Mouse (Mus musculus): ENCODE results near the gene Rgl2. TPM values are rescaled to one million over a fixed set of nuclear protein-coding genes. Genes with fewer than 3 reads are reported as not detected.

Rgl2 gene
- total and polyA plus RNA-seq, 3 experiments, result 24.9 to 43.6 TPM; not detected in 1

DNA sequence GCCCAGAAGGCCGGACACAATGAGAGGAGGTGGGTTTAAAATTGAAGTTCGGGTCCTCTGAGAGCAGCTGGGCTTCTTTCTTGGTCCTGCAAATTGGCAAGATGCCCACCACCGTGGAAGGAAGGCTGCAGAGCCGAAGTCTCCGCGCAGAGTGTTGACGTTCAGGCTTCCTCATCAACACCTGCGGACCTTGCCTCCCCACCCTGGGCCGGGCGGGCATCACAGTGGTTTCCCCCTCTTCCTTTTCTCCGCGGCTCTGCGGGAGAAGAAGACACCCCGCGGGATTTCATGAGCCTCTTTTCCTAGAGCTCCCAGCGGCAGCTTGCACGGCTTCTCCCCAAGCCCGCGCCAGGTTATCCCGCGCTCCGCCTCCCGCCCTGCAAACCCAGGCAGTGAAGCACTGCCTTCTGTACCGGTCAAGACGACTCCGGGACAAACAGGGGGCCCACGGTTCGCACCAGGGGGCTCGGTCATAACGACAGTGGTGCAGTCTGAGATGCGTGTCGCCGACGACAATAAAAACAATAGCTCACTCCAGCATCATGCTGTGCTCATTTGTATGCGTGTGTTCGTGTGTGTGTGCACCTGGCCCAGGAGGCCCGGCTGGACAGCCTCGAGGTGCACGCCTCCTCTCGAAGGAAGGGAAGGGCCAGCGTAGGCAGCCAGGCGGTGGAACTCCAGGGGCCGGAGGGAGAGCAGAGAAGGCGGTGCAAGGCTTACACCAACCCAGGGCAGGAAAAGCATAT lies 20.8 kb upstream of the Rgl2 start:
- Histone ChIP-seq H3K36me3 (ENCODE audit: control insufficient read depth in 1 of 2, insufficient read depth in 2 of 2, low read length in 2 of 2) (peaks cover 0 to 14% of the 10 kb centered on the region in 2 experiments; a peak in 3 of 4 replicates), H3K4me3 (ENCODE audit: control insufficient read depth in 1 of 2, insufficient read depth in 1 of 2, low read depth in 2 of 2, low read length in 2 of 2) (peak overlapping the region; percentile 61 to 90)
- peak; percentile 82 for DNase-seq (ENCODE audit: low read depth, low spot score)

DNA sequence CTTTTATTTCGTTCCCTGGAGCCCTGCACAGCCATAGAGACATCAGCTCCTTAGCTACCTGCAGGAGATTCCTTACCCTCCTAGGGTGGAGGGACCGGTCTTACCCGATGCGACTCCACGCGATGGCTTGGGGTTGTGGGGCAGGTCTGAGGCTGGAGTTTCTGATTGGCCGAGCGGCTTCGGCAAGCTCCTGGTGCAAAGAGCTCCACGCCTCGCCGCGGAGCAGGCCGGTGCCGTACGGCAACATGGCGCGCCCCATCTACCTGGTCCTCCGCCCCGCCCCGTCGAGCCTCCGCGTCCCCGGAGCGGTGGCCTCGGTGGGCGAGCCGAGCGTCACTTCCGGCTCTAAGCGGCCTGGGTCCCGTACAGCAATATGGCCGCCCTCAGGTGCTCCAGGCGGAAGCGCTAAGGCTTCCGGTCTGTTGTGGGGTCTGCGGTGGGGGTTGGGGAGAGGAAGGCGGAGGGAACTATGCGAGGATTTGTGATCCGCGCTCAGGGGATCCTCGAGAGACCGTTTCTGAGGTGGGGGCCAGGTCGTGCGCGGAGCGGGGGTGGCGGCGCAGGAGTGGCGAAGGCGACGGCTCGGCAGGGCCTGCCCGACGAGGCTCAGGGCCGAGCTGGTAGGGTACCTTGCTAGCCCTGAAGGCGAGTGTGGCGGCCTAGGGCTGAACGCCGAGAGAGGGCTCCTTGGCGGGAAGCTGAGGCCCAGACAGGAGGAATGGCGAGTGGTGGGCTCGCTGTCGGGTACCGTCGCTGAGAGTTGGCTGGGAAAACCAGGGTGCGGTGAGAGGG lies 20.1 kb upstream of the Rgl2 start, which contains the start of gene Daxx:
Gene Daxx (plus strand): TSS at position 338 of the 792 bp plus-strand sequence.
- peak within 1 kb of the TSS; percentile 76 to 90 for H3K4me3 ChIP-seq (ENCODE audit: control insufficient read depth in 1 of 2, insufficient read depth in 1 of 2, low read depth in 2 of 2, low read length in 2 of 2)
- H3K9me3 ChIP-seq (replicated peaks; ENCODE audit: insufficient read depth, low read length), result no peaks in the 10 kb centered on the region
- peak within 1 kb of the TSS; percentile 75 for H3K27ac ChIP-seq (ENCODE audit: control insufficient read depth, low read depth, low read length)
- peaks cover 0 to 9% of the 10 kb centered on the region in 2 experiments; a peak in 3 of 4 replicates for H3K36me3 ChIP-seq (ENCODE audit: control insufficient read depth in 1 of 2, insufficient read depth in 2 of 2, low read length in 2 of 2)
- peak; percentile 99 for DNase-seq (ENCODE audit: low read depth, low spot score)
- no peaks in the 10 kb centered on the region for H3K27me3 ChIP-seq (ENCODE audit: control insufficient read depth in 1 of 2, insufficient read depth in 2 of 2, low read length in 2 of 2)
- peaks cover 30% of the 10 kb centered on the region for H3K79me2 ChIP-seq (ENCODE audit: control insufficient read depth, insufficient read depth, low read length, poor library complexity)
- H3K4me1 ChIP-seq (ENCODE audit: control insufficient read depth in 1 of 2, insufficient read depth in 2 of 2, low read length in 2 of 2), result peaks cover 0 to 10% of the 10 kb centered on the region in 2 experiments; a peak in 2 of 4 replicates
- H3K9ac ChIP-seq (ENCODE audit: control insufficient read depth, low read depth, low read length, poor library complexity, severe bottlenecking), result peak within 1 kb of the TSS; percentile 91
- TF ChIP-seq JUND (IDR thresholded peaks at IDR 0.05; ENCODE audit: low read depth, low read length) (no peak), POLR2AphosphoS2 (IDR thresholded peaks at IDR 0.05; ENCODE audit: low read length) (peak; percentile 64; the same call in 1 of the 2 replicates), E2F4 (IDR thresholded peaks at IDR 0.05; ENCODE audit: borderline replicate concordance, low read depth, low read length) (no peak), POLR2AphosphoS5 (IDR thresholded peaks at IDR 0.05; ENCODE audit: borderline replicate concordance, low read depth, low read length) (no peak), GATA1 (IDR thresholded peaks at IDR 0.05; ENCODE audit: low read depth, low read length) (no peak), ZMIZ1 (IDR thresholded peaks at IDR 0.05; ENCODE audit: low read depth, low read length) (peak; percentile 82; the same call in 1 of the 2 replicates), CTCF (IDR thresholded peaks at IDR 0.05 in 2 of 3, conservative IDR thresholded peaks at IDR 0.05 in 1 of 3; ENCODE audit: control insufficient read depth in 1 of 3, insufficient read depth in 1 of 3, low read depth in 2 of 3, low read length in 3 of 3, poor library complexity in 1 of 3, severe bottlenecking in 1 of 3) (no peak), KAT2A (conservative IDR thresholded peaks at IDR 0.05; ENCODE audit: low read depth, low read length) (peak; percentile 82; the same call in 1 of the 2 replicates), MAZ (IDR thresholded peaks at IDR 0.05; ENCODE audit: low read depth, low read length) (peak; percentile 85), USF2 (IDR thresholded peaks at IDR 0.05; ENCODE audit: borderline replicate concordance in 1 of 2, insufficient read depth in 1 of 2, low read depth in 1 of 2, low read length in 2 of 2) (no peak), ELF1 (IDR thresholded peaks at IDR 0.05; ENCODE audit: low read depth, low read length) (peak; percentile 98), SMC3 (IDR thresholded peaks at IDR 0.05; ENCODE audit: low read depth, low read length) (no peak), ZKSCAN1 (IDR thresholded peaks at IDR 0.05; ENCODE audit: low read depth, low read length) (no peak), NELFE (IDR thresholded peaks at IDR 0.05; ENCODE audit: low read depth, low read length) (peak; percentile 83), TBP (IDR thresholded peaks at IDR 0.05; ENCODE audit: low read depth, low read length) (no peak; the same call in 1 of the 2 replicates), CHD2 (IDR thresholded peaks at IDR 0.05; ENCODE audit: low read length) (peak; percentile 80), TCF12 (IDR thresholded peaks at IDR 0.05; ENCODE audit: low read depth, low read length) (peak; percentile 41; the same call in 1 of the 2 replicates), CHD1 (IDR thresholded peaks at IDR 0.05; ENCODE audit: low read depth, low read length) (no peak), GABPA (IDR thresholded peaks at IDR 0.05; ENCODE audit: low read depth, low read length) (no peak), NRF1 (IDR thresholded peaks at IDR 0.05; ENCODE audit: insufficient read depth, low read depth, low read length, poor library complexity, severe bottlenecking) (peak; percentile 57), MXI1 (IDR thresholded peaks at IDR 0.05; ENCODE audit: low read depth, low read length) (peak; percentile 79), RAD21 (IDR thresholded peaks at IDR 0.05; ENCODE audit: low read depth, low read length) (no peak)

More for the DNA sequence above, 20.8 kb upstream of the Rgl2 start:
- Histone ChIP-seq H3K79me2 (ENCODE audit: control insufficient read depth, insufficient read depth, low read length, poor library complexity) (peaks cover 30% of the 10 kb centered on the region), H3K9me3 (replicated peaks; ENCODE audit: insufficient read depth, low read length) (no peaks in the 10 kb centered on the region), H3K27me3 (ENCODE audit: control insufficient read depth in 1 of 2, insufficient read depth in 2 of 2, low read length in 2 of 2) (no peaks in the 10 kb centered on the region), H3K27ac (ENCODE audit: control insufficient read depth, low read depth, low read length) (peak overlapping the region; percentile 67), H3K4me1 (ENCODE audit: control insufficient read depth in 1 of 2, insufficient read depth in 2 of 2, low read length in 2 of 2) (peaks cover 2 to 18% of the 10 kb centered on the region in 2 experiments), H3K9ac (ENCODE audit: control insufficient read depth, low read depth, low read length, poor library complexity, severe bottlenecking) (peak overlapping the region; percentile 81)
- peak; percentile 43 for TF ChIP-seq NELFE (IDR thresholded peaks at IDR 0.05; ENCODE audit: low read depth, low read length)
- 0 out of 2 replicates have a peak, but pooled peaks have one; percentile 19 for TF ChIP-seq TCF12 (IDR thresholded peaks at IDR 0.05; ENCODE audit: low read depth, low read length)
- TF ChIP-seq ELF1 (IDR thresholded peaks at IDR 0.05; ENCODE audit: low read depth, low read length), result 0 out of 2 replicates have a peak, but pooled peaks have one; percentile 47
- peak; percentile 68 for TF ChIP-seq SIN3A (IDR thresholded peaks at IDR 0.05; ENCODE audit: low read length)
- 0 out of 2 replicates have a peak, but pooled peaks have one; percentile 53 for TF ChIP-seq CHD1 (IDR thresholded peaks at IDR 0.05; ENCODE audit: low read depth, low read length)
- peak in 1 of 2 experiments; percentile 20; a peak in 1 of 4 replicates for TF ChIP-seq POLR2A (IDR thresholded peaks at IDR 0.05; ENCODE audit: control insufficient read depth in 1 of 2, insufficient read depth in 1 of 2, low read depth in 1 of 2, low read length in 2 of 2, poor library complexity in 1 of 2)
- 0 out of 2 replicates have a peak, but pooled peaks have one; percentile 32 for TF ChIP-seq ETS1 (IDR thresholded peaks at IDR 0.05; ENCODE audit: low read depth, low read length)
- peak; percentile 78 for TF ChIP-seq HCFC1 (IDR thresholded peaks at IDR 0.05; ENCODE audit: low read depth, low read length)
- no peak for TF ChIP-seq ZC3H11A (IDR thresholded peaks at IDR 0.05; ENCODE audit: low read depth, low read length)
- peak; percentile 40; the same call in 1 of the 2 replicates for TF ChIP-seq MAZ (IDR thresholded peaks at IDR 0.05; ENCODE audit: low read depth, low read length)
- no peak for TF ChIP-seq CTCF (IDR thresholded peaks at IDR 0.05 in 2 of 3, conservative IDR thresholded peaks at IDR 0.05 in 1 of 3; ENCODE audit: control insufficient read depth in 1 of 3, insufficient read depth in 1 of 3, low read depth in 2 of 3, low read length in 3 of 3, poor library complexity in 1 of 3, severe bottlenecking in 1 of 3)
